Mouse (Mus musculus) layer of hippocampus, postnatal 10 days (tissue): ENCODE results near the gene Mob3c. TPM values are rescaled to one million over a fixed set of nuclear protein-coding genes. Genes with fewer than 3 reads are reported as not detected.

Source experiments
- DNase-seq, 2 experiments: peaks; one replicate each; pipeline ENCODE4 v3.0.0; 2021; ENCODE audit warnings: low spot score in 2 of 2
- long read RNA-seq: library from polyadenylated mRNA; stranded (forward); transcript quantifications from one replicate; pipeline ENCODE4 v2.0.0, GENCODE M21; 2023
- total RNA-seq, 2 experiments: library from RNA; stranded (reverse); gene quantifications; 2 replicates each; pipeline ENCODE4 v1.2.3; 2021

Gene Mob3c
- 1 to 10 TPM; 4.5 to 4.6 TPM for total RNA-seq
- long read RNA-seq: 0 reads

DNA sequence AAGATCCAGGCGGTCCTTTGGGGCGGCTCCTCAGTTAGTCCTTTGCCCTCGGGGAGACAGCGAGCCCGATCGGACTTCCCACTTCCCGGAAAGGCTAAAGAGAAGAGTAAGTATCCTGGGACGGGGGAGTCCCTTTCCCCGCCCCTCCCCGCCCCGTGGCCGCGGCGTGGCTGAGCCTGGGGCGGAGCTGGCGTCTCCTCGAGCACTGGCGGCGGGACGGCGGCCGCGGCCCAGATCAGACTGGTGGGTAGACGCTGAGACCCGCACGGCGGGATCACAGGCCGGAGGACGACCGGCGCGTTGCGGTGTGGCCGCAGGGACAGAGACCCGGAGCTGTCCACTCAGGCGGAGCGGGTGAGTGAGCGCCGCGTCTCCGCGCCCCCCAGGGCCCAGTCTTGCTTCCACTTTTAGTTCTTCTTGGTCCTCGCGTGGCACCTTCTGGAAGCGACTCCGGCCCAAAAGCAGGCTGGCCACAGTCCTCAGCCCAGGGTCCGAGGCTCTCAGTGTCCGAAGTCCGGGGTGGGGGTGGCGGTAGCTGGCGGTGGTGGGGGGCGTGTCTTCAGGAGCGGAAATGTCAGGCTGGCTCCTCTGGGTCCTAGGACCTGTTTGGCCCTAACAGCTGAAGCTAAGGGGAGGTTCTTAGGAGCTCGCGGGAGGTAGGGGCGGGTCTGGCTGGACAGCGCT lies at the start of gene Mob3c:
TSS of gene Mob3c (plus strand) at position 205 of the 684 bp plus-strand sequence.
- peak; percentile 44 to 60 for DNase-seq

DNA sequence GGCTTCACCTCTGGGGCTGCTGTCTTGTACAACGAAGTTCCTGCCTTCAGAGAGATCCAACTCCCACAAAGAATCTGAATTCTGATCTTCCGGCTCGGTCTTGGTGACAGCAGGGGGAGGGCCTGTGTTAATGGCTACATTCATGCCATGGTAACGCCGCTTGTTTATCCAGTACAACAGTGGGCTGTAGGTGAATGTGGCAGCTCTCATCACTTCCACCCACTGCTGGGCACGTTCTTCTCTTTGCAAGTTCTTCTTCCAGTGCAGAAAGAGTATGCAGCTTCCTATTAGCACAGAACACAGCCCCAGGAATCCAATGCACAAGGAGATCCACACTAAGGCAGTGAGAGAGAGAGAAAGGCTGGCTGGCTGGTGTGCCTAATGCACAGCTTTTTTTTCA lies 47.6 kb upstream of the Mob3c start:
- no peak for DNase-seq

GRCm38 (mm10) chr4:115780918-115781317 lies 47.0 kb upstream of the Mob3c start, which contains the start of gene Tex38:
TSS of gene Tex38 (minus strand) at chr4:115781018.
- DNase-seq: no peak

DNA sequence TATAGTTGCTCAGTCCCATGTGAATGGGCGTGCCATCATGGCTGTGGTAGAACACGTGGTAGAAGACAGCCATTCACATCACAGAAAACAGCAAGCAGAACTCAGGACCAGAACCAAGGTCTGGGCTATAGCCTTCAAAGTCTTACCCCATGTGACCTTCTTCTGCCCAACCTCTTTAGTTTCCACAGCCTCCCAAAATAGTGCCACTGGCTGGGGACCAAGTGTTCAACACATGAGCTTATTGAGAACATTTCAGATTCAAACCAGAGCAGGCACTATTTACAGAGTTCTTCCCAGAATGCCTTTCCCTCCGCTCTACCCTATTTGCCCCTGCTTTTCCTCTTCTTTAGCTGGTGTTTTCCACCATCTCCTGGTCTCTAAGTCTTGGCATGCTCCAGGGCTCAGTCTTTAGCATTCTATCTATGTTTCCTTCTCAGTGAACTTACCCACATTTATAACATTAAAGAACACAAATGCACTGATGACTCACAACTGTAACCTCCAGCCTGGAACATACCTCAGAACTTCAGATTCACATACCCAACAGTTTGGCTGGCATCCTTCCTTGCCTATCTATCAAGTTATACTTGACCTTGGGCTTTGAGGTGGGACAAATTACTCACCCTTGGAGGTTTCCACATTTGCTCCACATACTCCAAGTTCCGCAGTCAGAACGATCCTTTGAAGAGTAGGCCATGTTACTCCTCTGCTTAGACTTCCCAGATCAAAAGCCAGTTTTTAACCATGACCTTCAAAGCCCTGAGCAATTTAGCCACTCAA lies 45.7 kb upstream of the Mob3c start:
- DNase-seq: no peak

- peak; percentile 86 to 88 for DNase-seq
Observed at GRCm38 (mm10) chr4:115784769-115785510, 43.0 kb upstream of the Mob3c start, which contains the start of gene Atpaf1. TSS of gene Atpaf1 (plus strand) at chr4:115784812.

DNA sequence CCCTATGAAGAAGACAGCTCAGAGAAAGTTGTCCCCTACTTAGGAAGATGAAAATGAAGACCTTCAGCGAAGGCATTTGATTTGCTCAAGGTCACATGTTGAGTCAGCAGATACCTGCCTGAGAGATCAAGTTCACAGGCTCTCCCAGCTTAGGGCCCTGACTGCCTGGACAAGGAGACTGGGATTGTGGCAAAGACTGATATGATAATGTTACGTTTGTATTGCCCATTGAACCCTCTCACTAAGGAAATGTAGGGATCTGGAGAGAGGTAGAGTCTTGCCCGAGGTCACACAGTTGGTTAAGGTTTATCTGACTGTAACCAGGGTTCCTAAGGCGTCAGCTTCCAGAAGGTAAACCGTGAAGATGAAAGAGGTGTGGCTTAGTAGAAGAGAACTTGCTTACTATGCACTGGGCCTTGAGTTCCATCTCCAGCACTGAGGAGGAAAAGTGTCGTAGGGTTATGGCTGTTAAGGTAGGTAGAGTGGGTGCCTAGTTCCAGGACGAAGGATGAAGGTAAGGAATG lies 42.3 kb upstream of the Mob3c start:
- no peak for DNase-seq

- no peak for DNase-seq
Observed at GRCm38 (mm10) chr4:115790864-115791263, 37.0 kb upstream of the Mob3c start.

DNA sequence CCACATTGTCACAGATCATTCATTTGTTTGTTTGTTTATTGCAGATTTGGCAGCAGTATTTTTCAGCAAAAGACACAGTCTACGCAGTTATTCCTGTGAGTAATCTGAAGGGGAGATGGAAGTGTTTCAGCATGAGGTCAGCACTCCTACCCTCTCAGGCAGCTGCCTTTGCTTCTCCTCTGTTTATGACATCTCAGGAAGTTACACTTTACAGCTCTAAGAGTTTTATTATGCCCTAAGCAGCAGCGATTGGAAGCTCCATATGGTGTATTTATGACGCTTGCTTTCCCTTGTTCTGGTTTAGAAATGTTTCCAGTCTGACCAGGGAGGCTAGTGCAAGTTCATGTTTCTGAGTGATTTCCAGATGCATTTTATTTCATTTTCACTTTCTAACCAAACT lies 32.5 kb upstream of the Mob3c start:
- no peak for DNase-seq

DNA sequence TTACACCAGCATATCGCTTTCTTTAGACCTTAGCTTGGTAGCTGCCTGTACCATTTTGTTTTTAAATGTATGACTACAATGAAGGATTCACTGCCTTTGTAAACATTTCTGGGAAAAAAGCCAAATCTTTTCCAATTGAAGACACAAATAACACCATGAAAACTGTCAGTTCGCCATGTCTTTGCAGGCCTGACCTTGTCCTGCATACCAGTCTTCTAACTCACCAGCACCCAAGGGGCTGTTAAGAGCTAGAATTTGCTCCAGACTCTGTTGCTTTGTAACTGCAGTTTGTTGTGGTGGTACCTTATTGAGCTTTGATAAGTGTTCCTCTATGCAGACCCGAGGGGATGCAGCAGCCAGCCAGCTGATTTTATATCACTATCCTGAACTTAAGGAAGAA lies 27.9 kb upstream of the Mob3c start:
- no peak for DNase-seq

DNA sequence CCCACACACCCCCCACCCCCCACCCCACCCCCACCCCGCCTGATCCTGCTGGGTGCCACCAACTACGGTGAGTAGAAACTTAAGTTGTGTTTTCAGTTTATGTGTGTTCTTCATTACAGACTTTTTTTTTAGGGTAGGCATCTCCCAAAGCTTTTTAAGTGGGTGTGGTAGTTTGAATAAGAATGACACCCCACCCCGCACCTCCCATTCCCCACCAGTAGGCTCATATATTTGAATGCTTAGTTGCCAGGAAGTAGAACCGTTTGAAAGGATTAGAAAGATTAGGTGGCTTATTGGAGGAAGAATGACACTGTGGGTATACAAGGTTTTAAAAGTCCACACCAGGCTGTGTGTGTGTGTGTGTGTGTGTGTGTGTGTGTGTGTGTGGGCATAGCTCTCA lies 15.6 kb upstream of the Mob3c start:
- DNase-seq: no peak

DNA sequence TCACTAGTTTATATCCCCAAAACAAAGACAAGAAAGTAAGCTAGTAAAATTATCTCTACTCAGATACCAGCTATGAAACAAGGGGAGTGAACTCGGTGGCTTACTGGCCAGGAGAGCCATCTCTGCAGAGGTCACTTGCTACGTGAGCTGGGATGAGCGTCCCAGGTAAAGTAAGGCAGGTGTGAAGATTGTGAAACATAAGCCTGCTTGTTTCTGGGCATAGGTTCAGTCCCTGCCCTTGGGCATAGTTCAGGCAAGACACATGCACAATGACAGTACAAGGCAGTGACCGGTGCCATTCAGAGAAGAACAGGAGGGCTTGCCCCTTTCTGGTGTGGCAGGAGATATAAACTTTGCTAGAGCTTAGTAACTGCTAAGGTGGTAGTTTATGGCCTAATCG lies 12.3 kb upstream of the Mob3c start:
- no peak for DNase-seq

DNA sequence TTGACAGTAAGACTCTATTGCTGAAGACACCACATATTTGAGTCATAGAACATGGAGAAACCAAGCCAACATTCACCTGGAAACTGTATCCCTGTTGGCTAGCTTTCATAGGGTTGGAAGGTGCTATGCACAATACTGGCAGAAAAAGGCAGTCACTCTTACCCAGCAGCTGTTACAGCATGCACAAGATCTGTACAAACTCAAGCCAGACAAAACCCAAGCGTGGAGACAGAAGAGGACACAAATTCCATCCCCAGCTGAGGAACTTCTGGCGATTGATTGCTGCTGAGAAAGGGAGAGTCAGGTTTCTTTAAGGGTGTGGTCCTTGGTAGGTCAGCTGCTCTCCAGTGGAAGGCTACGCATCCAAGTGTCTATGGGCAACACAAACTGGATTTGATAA lies 7.7 kb upstream of the Mob3c start:
- no peak for DNase-seq

DNA sequence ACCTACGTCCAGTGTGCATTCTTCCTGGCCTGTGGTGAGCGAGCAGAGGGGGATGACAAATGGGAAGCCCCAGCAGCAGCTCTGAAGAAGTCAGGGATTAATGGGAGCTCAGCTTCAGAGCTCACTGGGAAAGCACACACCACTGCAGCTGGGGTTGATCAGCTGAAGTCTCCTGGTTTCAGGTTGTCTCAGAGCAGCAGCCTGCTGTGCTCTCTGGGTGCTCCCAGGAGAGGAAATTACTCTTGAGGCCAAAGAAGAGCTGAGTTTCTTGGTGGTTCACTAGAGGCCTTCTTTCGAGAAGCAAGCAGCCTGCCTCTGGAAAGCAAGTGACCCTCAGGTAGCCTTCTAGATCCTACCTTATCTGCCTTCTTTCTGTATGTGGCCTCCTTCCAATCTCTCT lies 6.9 kb upstream of the Mob3c start:
- DNase-seq: no peak

DNA sequence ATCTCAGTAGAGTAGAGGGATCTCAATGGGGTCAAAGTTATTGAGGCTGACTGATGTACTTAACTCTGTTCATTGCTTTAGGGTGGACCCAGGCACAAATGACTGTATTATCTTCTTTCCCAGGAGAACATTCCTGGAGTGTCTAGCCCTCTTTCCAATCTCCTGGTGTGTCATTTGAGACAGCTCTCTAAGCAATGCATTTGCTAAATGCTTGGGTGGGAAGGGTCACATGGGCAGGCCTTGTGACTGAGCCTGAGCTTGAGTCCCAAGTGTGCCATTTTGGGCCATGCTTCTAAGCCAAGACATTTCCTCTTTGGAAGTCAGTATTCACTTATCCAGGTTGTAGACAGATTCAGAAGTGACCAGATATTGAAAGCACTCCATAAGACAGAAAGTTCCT lies 6.5 kb upstream of the Mob3c start:
- DNase-seq: no peak

DNA sequence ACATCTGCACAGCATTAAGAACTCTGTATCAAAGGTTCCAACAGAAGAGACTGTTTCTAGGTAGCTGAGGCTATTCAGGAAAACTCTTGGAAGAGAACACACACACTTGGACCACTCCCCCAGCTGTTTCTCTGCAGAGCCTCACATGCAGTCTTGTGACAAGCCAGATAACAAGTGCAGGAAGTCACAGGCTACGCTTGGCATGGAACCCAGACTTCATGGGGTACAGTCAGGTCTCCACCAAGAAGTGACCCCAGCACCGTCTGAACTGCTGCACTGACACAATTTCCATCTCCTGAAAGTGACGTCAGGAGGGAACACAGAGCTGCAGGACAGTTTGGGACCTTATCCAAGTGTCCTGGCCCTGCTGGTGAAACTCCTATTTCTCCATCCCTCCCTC lies 6.0 kb upstream of the Mob3c start:
- no peak for DNase-seq

DNA sequence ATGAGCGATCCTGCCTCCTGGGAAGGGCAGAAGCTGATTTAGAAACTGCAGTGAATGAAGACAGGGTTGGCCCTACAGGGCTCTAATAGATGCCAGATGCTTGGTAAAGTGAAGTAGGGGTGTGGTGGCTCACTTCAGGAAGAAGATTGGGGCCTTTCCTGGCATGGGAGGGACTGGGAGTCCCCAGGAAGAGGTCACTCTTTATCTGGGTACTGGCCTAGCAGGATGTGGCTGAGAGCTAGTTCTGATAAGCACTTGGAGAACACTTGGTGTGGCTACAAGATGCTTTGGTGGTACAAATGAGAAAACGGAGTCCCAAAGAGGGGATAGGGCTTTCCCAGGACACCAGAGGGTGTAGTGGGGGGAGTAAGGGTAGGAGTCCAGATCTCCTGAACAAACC lies 3.7 kb upstream of the Mob3c start:
- DNase-seq: no peak

- no peak for DNase-seq
Observed at GRCm38 (mm10) chr4:115825271-115825670, 2.6 kb upstream of the Mob3c start.

- no peak for DNase-seq
Observed at GRCm38 (mm10) chr4:115827066-115827465, 826 bp upstream of the Mob3c start.

DNA sequence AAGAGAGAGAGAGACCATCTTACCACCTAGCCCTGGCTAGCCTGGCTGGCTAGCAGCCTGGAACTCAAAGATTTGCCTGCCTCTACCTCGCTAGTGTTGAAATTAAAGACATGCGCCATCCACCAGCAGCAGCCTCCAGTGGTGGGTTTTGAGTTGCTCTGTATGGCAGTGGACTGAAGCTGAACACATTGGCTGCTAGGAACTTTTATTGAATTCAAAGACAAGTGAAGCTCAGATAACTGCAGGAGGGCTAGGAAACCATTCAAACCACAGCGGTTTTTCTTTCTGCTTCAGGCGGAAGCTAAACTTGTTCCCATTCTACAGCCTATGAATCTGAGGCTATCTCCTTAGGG lies 381 bp upstream of the Mob3c start:
- DNase-seq: no peak

GRCm38 (mm10) chr4:115828572-115828902 lies 645 bp downstream of the Mob3c start:
- DNase-seq: no peak

DNA sequence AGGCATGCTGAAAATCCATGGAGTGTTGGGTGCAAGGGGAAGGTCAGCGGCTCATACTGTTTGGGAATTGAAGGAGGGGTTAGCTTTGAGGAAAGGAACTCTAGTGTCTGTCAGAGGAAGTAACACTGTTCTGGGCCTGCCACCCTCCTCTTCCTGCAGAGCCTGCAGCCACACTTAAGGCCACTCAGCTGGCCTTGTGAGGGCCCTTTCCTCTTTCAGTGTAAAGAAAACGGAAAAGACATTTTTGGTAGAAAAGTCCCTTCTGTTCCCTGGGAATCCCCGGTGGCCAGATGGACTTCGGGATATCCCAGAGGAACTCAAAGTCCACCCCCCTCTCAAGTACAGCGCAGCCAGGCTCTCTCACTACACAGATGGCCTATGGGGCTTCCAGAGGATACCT lies 2.6 kb downstream of the Mob3c start:
- DNase-seq: no peak

GRCm38 (mm10) chr4:115831221-115831620 lies 3.3 kb downstream of the Mob3c start:
- no peak for DNase-seq
